Mouse (Mus musculus) stomach, postnatal 0 days (tissue): Measurements from ENCODE around the gene Psma3. TPM values are rescaled to one million over a fixed set of nuclear protein-coding genes. Genes with fewer than 3 reads are reported as not detected.

ENCODE experiments used
- ATAC-seq: fragments of 200-750 bp; cut with Nextera tagmentation; 2 replicates; pipeline ENCODE4 v1.8.0; 2017; ENCODE audit not compliant: low FRiP score, low TSS enrichment
- DNase-seq: peaks from one replicate; pipeline ENCODE4 v3.0.0-alpha.2; 2016; ENCODE audit warnings: low spot score
- H3K27ac ChIP-seq: fragments of 300-500 bp; sonication (generic); replicated peaks from 2 replicates; pipeline ENCODE4 v1.5.1; 2014; ENCODE audit warnings: mild to moderate bottlenecking, control low read depth
- H3K27me3 ChIP-seq: fragments of 300-500 bp; sonication (generic); 2 replicates; pipeline ENCODE4 v1.6.1; 2014; ENCODE audit warnings: low read length; ENCODE audit not compliant: control insufficient read depth, insufficient read depth
- H3K36me3 ChIP-seq: fragments of 300-500 bp; sonication (generic); 2 replicates; pipeline ENCODE4 v1.6.1; 2014; ENCODE audit warnings: low read length, mixed read lengths; ENCODE audit not compliant: control insufficient read depth, insufficient read depth
- H3K4me1 ChIP-seq: fragments of 300-500 bp; sonication (generic); replicated peaks from 2 replicates; pipeline ENCODE4 v1.6.1; 2014; ENCODE audit warnings: antibody characterized with exemption; ENCODE audit not compliant: control insufficient read depth, insufficient read depth
- H3K4me2 ChIP-seq: fragments of 300-500 bp; sonication (generic); replicated peaks from 2 replicates; pipeline ENCODE4 v1.6.1; 2014; ENCODE audit warnings: low read depth, mild to moderate bottlenecking, control low read depth, moderate library complexity
- H3K4me3 ChIP-seq: fragments of 300-500 bp; sonication (generic); 2 replicates; pipeline ENCODE4 v1.5.1; 2014; ENCODE audit warnings: low read depth, low read length, control low read depth
- H3K9ac ChIP-seq: fragments of 300-500 bp; sonication (generic); 2 replicates; pipeline ENCODE4 v1.6.1; 2014; ENCODE audit warnings: mild to moderate bottlenecking, low read length, control low read depth, mixed read lengths
- H3K9me3 ChIP-seq: fragments of 300-500 bp; sonication (generic); 2 replicates; pipeline ENCODE4 v1.6.1; 2016; ENCODE audit warnings: low read length; ENCODE audit not compliant: control insufficient read depth
- CTCF ChIP-seq: IDR thresholded peaks from 2 replicates; pipeline ENCODE4 v1.5.1; 2016; ENCODE audit warnings: antibody characterized with exemption, low read depth, mild to moderate bottlenecking, moderate library complexity
- EP300 ChIP-seq: optimal IDR thresholded peaks from 2 replicates; pipeline ENCODE3; 2016; ENCODE audit warnings: antibody characterized with exemption
- WGBS: fragments of 180-500 bp; shearing (Covaris S2); extraction: QIAGEN DNeasy Blood & Tissue Kit; methylation state at CpG from one replicate; pipeline ENCODE4 v1.1.7; 2014; 5-methylcytosine and 5-hydroxymethylcytosine counted together
- polyA plus RNA-seq: library from polyadenylated mRNA; unstranded; fragments of >200 nt; fragmentation: Nextera tagmentation; extraction: Ambion mirVana; gene quantifications from 2 replicates; pipeline ENCODE4 v1.2.1, GENCODE M21; 2015

The Psma3 gene
- polyA plus RNA-seq, 1 experiment from 2014 or later, result 479 TPM

- H3K27ac ChIP-seq, result no peak overlapping the region
- 86% methylated on average over 3 of the region's 3 CpGs for WGBS
- no peak for ATAC-seq
- no peaks in the 10 kb centered on the region for H3K4me1 ChIP-seq
- TF ChIP-seq EP300 (no peak), CTCF (no peak)
- no peaks in the 10 kb centered on the region for H3K9me3 ChIP-seq
- H3K9ac ChIP-seq, result no peak overlapping the region
- H3K4me3 ChIP-seq, result no peak overlapping the region
- no peaks in the 10 kb centered on the region for H3K27me3 ChIP-seq
- H3K36me3 ChIP-seq, result peaks cover 13% of the 10 kb centered on the region
- DNase-seq, result no peak
- H3K4me2 ChIP-seq, result no peak overlapping the region
These were observed 69.2 kb downstream of the Psma3 start for GRCm38 (mm10) chr12:71043571-71043970.

GRCm38 (mm10) chr12:71044488-71044887, 70.1 kb downstream of the Psma3 start:
- WGBS, result 87% methylated on average over 2 of the region's 2 CpGs

More at GRCm38 (mm10) chr12:71044488-71044887, 70.1 kb downstream of the Psma3 start:
- TF ChIP-seq CTCF, result no peak
- TF ChIP-seq EP300, result no peak
- H3K4me1 ChIP-seq, result no peaks in the 10 kb centered on the region
- no peak overlapping the region for H3K27ac ChIP-seq
- no peak overlapping the region for H3K4me2 ChIP-seq
- no peak for ATAC-seq
- no peaks in the 10 kb centered on the region for H3K27me3 ChIP-seq
- no peaks in the 10 kb centered on the region for H3K9me3 ChIP-seq
- H3K36me3 ChIP-seq, result peaks cover 9% of the 10 kb centered on the region
- no peak overlapping the region for H3K4me3 ChIP-seq
- no peak overlapping the region for H3K9ac ChIP-seq
- DNase-seq, result no peak

Other genes starting within 250 kb of the Psma3 start
- 17.1 and 17.2 TPM in 2 replicates for gene Frmd6, start 149.1 kb upstream of the Psma3 start, polyA plus RNA-seq
- gene Actr10, start 36.8 kb upstream of the Psma3 start, polyA plus RNA-seq, result 193 and 199 TPM in 2 replicates
- 22.4 and 23.3 TPM in 2 replicates for gene Arid4a, start 41.4 kb downstream of the Psma3 start, polyA plus RNA-seq
- gene Tomm20l, start 136.8 kb downstream of the Psma3 start, polyA plus RNA-seq, result not detected in 2 replicates
- 55.7 and 60.9 TPM in 2 replicates for gene Timm9, start 162.1 kb downstream of the Psma3 start, polyA plus RNA-seq
- gene 2700049A03Rik, start 162.2 kb downstream of the Psma3 start, polyA plus RNA-seq, result 3.8 and 4.3 TPM in 2 replicates